Comparison of ENCODE assay signal across 28 mouse cellular contexts in the genomic region with DNA sequence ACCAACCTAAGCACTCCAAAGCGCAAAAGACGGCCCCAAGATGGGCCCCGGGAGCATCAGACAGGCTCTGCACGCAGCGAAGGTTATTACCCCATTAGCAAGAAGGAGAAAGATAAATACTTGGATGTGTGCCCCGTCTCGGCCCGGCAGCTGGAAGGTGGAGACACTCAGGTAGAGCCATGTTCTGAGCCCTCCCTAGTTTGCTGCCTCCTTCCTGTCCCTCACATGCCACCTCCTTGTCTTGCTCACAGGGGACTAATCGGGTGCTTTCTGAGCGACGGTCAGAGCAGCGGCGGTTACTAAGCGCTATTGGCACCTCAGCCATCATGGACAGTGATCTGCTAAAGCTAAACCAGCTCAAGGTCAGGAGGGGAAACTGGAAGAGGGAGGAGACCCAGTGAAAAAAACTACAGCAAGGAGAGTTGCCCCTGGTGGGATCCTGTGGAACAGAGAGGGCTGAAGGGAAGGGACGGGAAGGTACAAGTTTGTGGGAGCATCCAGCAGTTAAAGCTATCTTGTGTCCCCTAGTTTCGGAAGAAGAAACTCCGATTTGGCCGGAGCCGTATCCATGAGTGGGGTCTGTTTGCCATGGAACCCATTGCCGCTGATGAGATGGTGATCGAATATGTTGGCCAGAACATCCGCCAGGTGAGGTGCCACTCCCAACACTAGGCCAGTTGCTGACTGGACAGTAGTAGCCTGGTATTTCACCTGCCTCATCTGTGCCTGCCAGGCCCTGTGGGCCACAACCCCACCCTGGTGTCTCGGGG. TPM values are rescaled to one million over a fixed set of nuclear protein-coding genes. Genes with fewer than 3 reads are reported as not detected.
"Had no signal": no experiment of that assay in that cellular context is flagged by ENCODE, and none has a peak within 500 bp of the region (broad histone marks: within the 10 kb centered on the region; RNA-seq: fewer than 3 reads in every experiment).

No protein-coding gene starts in this region.

- H3K27ac ChIP-seq: kidney, postnatal 0 days; layer of hippocampus, adult 2 months; limb, embryonic 10.5 days; limb, embryonic 13.5 days; liver, embryonic 12.5 days; liver, embryonic 15.5 days; lung, embryonic 15.5 days; midbrain, embryonic 10.5 days; midbrain, embryonic 15.5 days; neural tube, embryonic 12.5 days; neural tube, embryonic 15.5 days; stomach, postnatal 0 days had no signal

- H3K4me1 ChIP-seq: neural tube, embryonic 12.5 days had no signal

- H3K27me3 ChIP-seq: limb, embryonic 13.5 days; liver, embryonic 12.5 days; liver, embryonic 15.5 days; lung, embryonic 15.5 days; megakaryocyte, embryonic 14.5 days; midbrain, embryonic 15.5 days; neural tube, embryonic 12.5 days; neural tube, embryonic 15.5 days had no signal

- H3K4me3 ChIP-seq: layer of hippocampus, adult 2 months; limb, embryonic 10.5 days; limb, embryonic 13.5 days; liver, embryonic 12.5 days; liver, embryonic 15.5 days; lung, embryonic 15.5 days; megakaryocyte, embryonic 14.5 days; midbrain, embryonic 10.5 days; midbrain, embryonic 15.5 days; neural tube, embryonic 12.5 days; neural tube, embryonic 15.5 days had no signal

- DNase-seq: kidney, postnatal 25 days; layer of hippocampus, adult 9-11 months; liver; lung, adult 18-20 months; lung, postnatal 10 days; lung, postnatal 36 days; right cerebral cortex, adult 18-20 months; right cerebral cortex, postnatal 14 days; right cerebral cortex, postnatal 4 days; thymus, adult 18-20 months; thymus, postnatal 14 days; thymus, postnatal 4 days had no signal

RNA-seq across cellular contexts. Expression of a gene that starts 11.9 kb away (rescaled TPM):
- polyA plus RNA-seq: kidney, embryonic 14.5 days; kidney, postnatal 0 days; large intestine, adult 2 months; limb, embryonic 10.5 days; limb, embryonic 13.5 days; liver, embryonic 12.5 days; liver, embryonic 15.5 days; lung, embryonic 15.5 days; midbrain, embryonic 15.5 days; neural tube, embryonic 12.5 days; neural tube, embryonic 15.5 days; stomach, embryonic 14.5 days; stomach, postnatal 0 days had no signal
